Mouse (Mus musculus) midbrain, embryonic 16.5 days (tissue): ENCODE results near the gene Ldlrad3. TPM values are rescaled to one million over a fixed set of nuclear protein-coding genes. Genes with fewer than 3 reads are reported as not detected.

Source experiments
- ATAC-seq: fragments of 200-750 bp; cut with Nextera tagmentation; 2 replicates; pipeline ENCODE4 v1.8.0; 2017; ENCODE audit warnings: moderate TSS enrichment
- H3K27ac ChIP-seq: fragments of 300-500 bp; sonication (generic); 2 replicates; pipeline ENCODE4 v1.5.1; 2014; ENCODE audit warnings: mild to moderate bottlenecking, low read length, mixed read lengths
- H3K27me3 ChIP-seq: fragments of 300-500 bp; sonication (generic); 2 replicates; pipeline ENCODE4 v1.6.1; 2014; ENCODE audit warnings: low read depth, low read length, mixed read lengths; ENCODE audit not compliant: control insufficient read depth, insufficient read depth
- H3K36me3 ChIP-seq: fragments of 300-500 bp; sonication (generic); 2 replicates; pipeline ENCODE4 v1.6.1; 2014; ENCODE audit warnings: mild to moderate bottlenecking, low read length, moderate library complexity, mixed read lengths; ENCODE audit not compliant: control insufficient read depth, insufficient read depth
- H3K4me1 ChIP-seq: fragments of 300-500 bp; sonication (generic); 2 replicates; pipeline ENCODE4 v1.6.1; 2014; ENCODE audit warnings: mild to moderate bottlenecking, low read length, mixed read lengths; ENCODE audit not compliant: control insufficient read depth, insufficient read depth
- H3K4me2 ChIP-seq: fragments of 300-500 bp; sonication (generic); 2 replicates; pipeline ENCODE4 v1.6.1; 2014; ENCODE audit warnings: mild to moderate bottlenecking, low read length, mixed read lengths
- H3K4me3 ChIP-seq: fragments of 300-500 bp; sonication (generic); 2 replicates; pipeline ENCODE4 v1.5.1; 2014; ENCODE audit warnings: low read depth, mild to moderate bottlenecking, low read length, moderate library complexity, mixed read lengths
- H3K9ac ChIP-seq: fragments of 300-500 bp; sonication (generic); 2 replicates; pipeline ENCODE4 v1.6.1; 2014; ENCODE audit warnings: low read depth, low read length, mixed read lengths
- H3K9me3 ChIP-seq: fragments of 300-500 bp; sonication (generic); replicated peaks from 2 replicates; pipeline ENCODE4 v1.6.1; 2014; ENCODE audit warnings: mild to moderate bottlenecking, low read length, mixed read lengths; ENCODE audit not compliant: control insufficient read depth, poor library complexity, severe bottlenecking
- WGBS: fragments of 180-500 bp; shearing (Covaris S2); extraction: QIAGEN DNeasy Blood & Tissue Kit; methylation state at CpG from one replicate; pipeline ENCODE4 v1.1.7; 2014; 5-methylcytosine and 5-hydroxymethylcytosine counted together
- polyA plus RNA-seq: library from polyadenylated mRNA; unstranded; fragments of >200 nt; fragmentation: Nextera tagmentation; extraction: Ambion mirVana; gene quantifications from 2 replicates; pipeline ENCODE4 v1.2.1, GENCODE M21; 2015

The Ldlrad3 gene
- polyA plus RNA-seq, 1 experiment from 2014 or later, result 26.6 TPM

- Histone ChIP-seq H3K4me1 (peaks cover 65% of the 10 kb centered on the region), H3K36me3 (no peaks in the 10 kb centered on the region), H3K27ac (peak overlapping the region; percentile 86), H3K27me3 (no peaks in the 10 kb centered on the region), H3K9me3 (no peaks in the 10 kb centered on the region), H3K9ac (peak overlapping the region; percentile 49; the same call in 1 of the 2 replicates), H3K4me2 (peak overlapping the region; percentile 36), H3K4me3 (no peak overlapping the region)
- 2% methylated on average over 8 of the region's 8 CpGs for WGBS
- ATAC-seq, result peak; percentile 67
Measured at GRCm38 (mm10) chr2:102002974-102003775, 183.0 kb downstream of the Ldlrad3 start.

- WGBS, result 34% methylated on average over 12 of the region's 12 CpGs
- H3K27ac ChIP-seq, result peak overlapping the region; percentile 86
- H3K9ac ChIP-seq, result peak overlapping the region; percentile 49; the same call in 1 of the 2 replicates
- no peaks in the 10 kb centered on the region for H3K9me3 ChIP-seq
- H3K27me3 ChIP-seq, result no peaks in the 10 kb centered on the region
- no peaks in the 10 kb centered on the region for H3K36me3 ChIP-seq
- ATAC-seq, result peak; percentile 29; the same call in 1 of the 2 replicates
- no peak overlapping the region for H3K4me3 ChIP-seq
- peaks cover 61% of the 10 kb centered on the region for H3K4me1 ChIP-seq
- H3K4me2 ChIP-seq, result peak overlapping the region; percentile 36
Measured at GRCm38 (mm10) chr2:102002408-102002973, 183.7 kb downstream of the Ldlrad3 start.

- Histone ChIP-seq H3K4me1 (peaks cover 66% of the 10 kb centered on the region), H3K9me3 (no peaks in the 10 kb centered on the region), H3K4me3 (no peak overlapping the region), H3K27ac (peak overlapping the region; percentile 86), H3K9ac (no peak overlapping the region), H3K4me2 (no peak overlapping the region), H3K27me3 (no peaks in the 10 kb centered on the region), H3K36me3 (no peaks in the 10 kb centered on the region)
- WGBS, result 7% methylated on average over 1 of the region's 1 CpGs
- ATAC-seq, result no peak
Measured at GRCm38 (mm10) chr2:102001661-102002060, 184.5 kb downstream of the Ldlrad3 start.

- no peak overlapping the region for H3K27ac ChIP-seq
Measured at GRCm38 (mm10) chr2:101998911-101999572, 187.1 kb downstream of the Ldlrad3 start.

GRCm38 (mm10) chr2:101997013-101997412, 189.2 kb downstream of the Ldlrad3 start:
- Histone ChIP-seq H3K9ac (no peak overlapping the region), H3K36me3 (no peaks in the 10 kb centered on the region), H3K4me1 (peaks cover 25% of the 10 kb centered on the region), H3K4me2 (no peak overlapping the region), H3K4me3 (no peak overlapping the region), H3K9me3 (no peaks in the 10 kb centered on the region), H3K27me3 (no peaks in the 10 kb centered on the region), H3K27ac (no peak overlapping the region)
- no peak for ATAC-seq
- 41% methylated on average over 11 of the region's 11 CpGs for WGBS

More at GRCm38 (mm10) chr2:101998911-101999572, 187.1 kb downstream of the Ldlrad3 start:
- no peaks in the 10 kb centered on the region for H3K27me3 ChIP-seq
- H3K4me1 ChIP-seq, result peaks cover 45% of the 10 kb centered on the region
- H3K36me3 ChIP-seq, result no peaks in the 10 kb centered on the region
- no peaks in the 10 kb centered on the region for H3K9me3 ChIP-seq
- WGBS, result 53% methylated on average over 11 of the region's 11 CpGs
- H3K4me2 ChIP-seq, result no peak overlapping the region
- no peak for ATAC-seq
- no peak overlapping the region for H3K9ac ChIP-seq
- H3K4me3 ChIP-seq, result no peak overlapping the region

- Histone ChIP-seq H3K4me2 (no peak overlapping the region), H3K36me3 (no peaks in the 10 kb centered on the region), H3K4me1 (peaks cover 5% of the 10 kb centered on the region; the same call in 1 of the 2 replicates), H3K27ac (no peak overlapping the region), H3K27me3 (no peaks in the 10 kb centered on the region), H3K4me3 (no peak overlapping the region), H3K9ac (no peak overlapping the region), H3K9me3 (no peaks in the 10 kb centered on the region)
- 90% methylated on average over 9 of the region's 9 CpGs for WGBS
- no peak for ATAC-seq
Measured at GRCm38 (mm10) chr2:101992574-101993310, 193.4 kb downstream of the Ldlrad3 start.

- Histone ChIP-seq H3K4me2 (no peak overlapping the region), H3K36me3 (no peaks in the 10 kb centered on the region), H3K27me3 (no peaks in the 10 kb centered on the region), H3K9me3 (no peaks in the 10 kb centered on the region), H3K9ac (no peak overlapping the region), H3K27ac (no peak overlapping the region), H3K4me3 (no peak overlapping the region), H3K4me1 (peaks cover 2% of the 10 kb centered on the region; the same call in 1 of the 2 replicates)
- ATAC-seq, result no peak
- WGBS, result 97% methylated on average over 2 of the region's 2 CpGs
Measured at GRCm38 (mm10) chr2:101991726-101992125, 194.5 kb downstream of the Ldlrad3 start.

- no peaks in the 10 kb centered on the region for H3K27me3 ChIP-seq
- no peak overlapping the region for H3K27ac ChIP-seq
- ATAC-seq, result no peak
- no peaks in the 10 kb centered on the region for H3K36me3 ChIP-seq
- H3K9me3 ChIP-seq, result no peaks in the 10 kb centered on the region
- peaks cover 13% of the 10 kb centered on the region for H3K4me1 ChIP-seq
- no peak overlapping the region for H3K9ac ChIP-seq
- WGBS, result 83% methylated on average over 3 of the region's 3 CpGs
- H3K4me3 ChIP-seq, result no peak overlapping the region
- H3K4me2 ChIP-seq, result no peak overlapping the region
Measured at GRCm38 (mm10) chr2:101986344-101987087, 199.7 kb downstream of the Ldlrad3 start.
